Mouse (Mus musculus): ENCODE results near the gene Ube2r2.
A peak's percentile ranks its signal among the peaks of the same experiment; 100 is the strongest.

Gene Ube2r2

DNA sequence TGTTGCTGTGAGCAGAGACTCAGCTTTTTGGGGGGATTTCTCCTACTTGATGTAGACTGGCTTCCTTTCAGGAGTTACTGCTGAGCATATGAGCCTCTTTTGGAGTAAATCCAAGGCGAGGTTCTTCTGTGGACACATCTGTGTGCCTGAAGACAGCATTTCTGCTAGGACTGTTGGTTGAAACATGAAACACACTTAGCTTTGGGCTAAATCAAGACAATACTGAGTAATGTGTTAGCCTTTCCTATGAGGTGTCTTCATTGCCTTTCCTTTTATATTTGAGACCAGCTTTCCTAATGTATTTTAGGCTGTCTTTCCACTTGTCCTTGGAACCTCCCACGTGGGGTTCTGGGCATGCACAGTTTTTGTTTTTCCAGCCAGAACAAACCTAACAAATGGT, 39.1 kb downstream of the Ube2r2 start:
- no peak for DNase-seq (ENCODE audit: low spot score in 2 of 2)

DNA sequence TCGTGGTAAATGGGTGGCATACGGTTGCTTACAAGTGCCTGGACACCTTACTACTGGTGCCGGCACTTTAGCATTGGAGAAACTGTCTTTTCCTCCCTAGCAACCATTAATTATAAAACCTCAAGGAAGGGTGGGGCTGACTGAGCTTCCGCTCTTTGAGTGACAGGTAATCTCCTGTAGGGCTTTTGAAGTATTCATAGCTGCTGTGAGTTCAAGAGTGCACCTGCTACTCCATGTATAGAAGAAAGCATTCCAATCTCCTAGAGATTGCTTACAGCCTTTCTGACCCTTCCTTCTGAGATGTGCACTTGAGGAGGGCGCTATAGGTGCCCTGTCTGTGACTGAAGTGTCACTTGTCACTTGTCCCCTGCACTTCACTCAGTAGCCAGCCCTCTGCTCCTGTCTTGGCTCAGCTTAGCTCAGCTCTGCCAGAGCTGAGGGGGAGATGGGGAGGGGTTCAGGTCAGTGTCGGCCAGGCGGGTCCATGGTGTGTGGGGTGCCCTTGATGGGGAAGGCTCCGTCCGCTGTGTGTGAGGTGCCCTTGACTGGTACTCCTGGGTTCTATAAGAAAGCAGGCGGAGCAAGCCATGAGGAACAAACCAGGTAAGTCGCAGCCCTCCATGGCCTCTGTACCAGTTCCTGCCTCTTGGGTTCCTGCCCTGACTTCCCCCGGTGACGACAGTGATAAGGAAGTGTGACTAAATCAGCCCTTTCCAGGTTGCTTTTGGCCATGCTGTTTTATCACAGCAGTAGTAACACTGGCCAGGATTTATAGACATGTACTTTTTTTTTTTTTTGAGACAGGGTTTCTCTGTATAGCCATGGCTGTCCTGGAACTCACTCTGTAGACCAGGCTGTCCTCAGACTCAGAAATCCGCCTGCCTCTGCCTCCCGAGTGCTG, 44.5 kb downstream of the Ube2r2 start:
- DNase-seq (ENCODE audit: low spot score in 2 of 2), result no peak

DNA sequence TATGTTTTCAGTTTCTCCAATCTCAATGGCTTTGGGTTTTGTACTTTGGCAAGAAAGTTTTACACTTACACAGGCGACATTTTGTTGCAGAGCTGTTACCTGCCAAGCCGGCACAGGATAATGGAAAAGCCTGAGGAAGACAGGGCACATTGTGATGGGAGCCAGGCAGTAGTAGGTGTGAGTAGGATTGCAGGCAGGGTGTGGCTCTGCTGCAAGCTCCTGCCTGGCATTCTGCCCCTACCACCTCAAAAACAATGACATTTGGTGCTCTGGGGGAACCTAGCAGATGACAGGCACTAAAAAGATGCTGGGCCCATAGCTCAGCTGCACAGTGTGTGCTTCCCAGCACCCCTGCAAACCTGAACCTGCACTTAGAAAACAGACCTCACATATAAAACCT, 54.3 kb downstream of the Ube2r2 start:
- DNase-seq (ENCODE audit: low spot score in 2 of 2), result no peak

DNA sequence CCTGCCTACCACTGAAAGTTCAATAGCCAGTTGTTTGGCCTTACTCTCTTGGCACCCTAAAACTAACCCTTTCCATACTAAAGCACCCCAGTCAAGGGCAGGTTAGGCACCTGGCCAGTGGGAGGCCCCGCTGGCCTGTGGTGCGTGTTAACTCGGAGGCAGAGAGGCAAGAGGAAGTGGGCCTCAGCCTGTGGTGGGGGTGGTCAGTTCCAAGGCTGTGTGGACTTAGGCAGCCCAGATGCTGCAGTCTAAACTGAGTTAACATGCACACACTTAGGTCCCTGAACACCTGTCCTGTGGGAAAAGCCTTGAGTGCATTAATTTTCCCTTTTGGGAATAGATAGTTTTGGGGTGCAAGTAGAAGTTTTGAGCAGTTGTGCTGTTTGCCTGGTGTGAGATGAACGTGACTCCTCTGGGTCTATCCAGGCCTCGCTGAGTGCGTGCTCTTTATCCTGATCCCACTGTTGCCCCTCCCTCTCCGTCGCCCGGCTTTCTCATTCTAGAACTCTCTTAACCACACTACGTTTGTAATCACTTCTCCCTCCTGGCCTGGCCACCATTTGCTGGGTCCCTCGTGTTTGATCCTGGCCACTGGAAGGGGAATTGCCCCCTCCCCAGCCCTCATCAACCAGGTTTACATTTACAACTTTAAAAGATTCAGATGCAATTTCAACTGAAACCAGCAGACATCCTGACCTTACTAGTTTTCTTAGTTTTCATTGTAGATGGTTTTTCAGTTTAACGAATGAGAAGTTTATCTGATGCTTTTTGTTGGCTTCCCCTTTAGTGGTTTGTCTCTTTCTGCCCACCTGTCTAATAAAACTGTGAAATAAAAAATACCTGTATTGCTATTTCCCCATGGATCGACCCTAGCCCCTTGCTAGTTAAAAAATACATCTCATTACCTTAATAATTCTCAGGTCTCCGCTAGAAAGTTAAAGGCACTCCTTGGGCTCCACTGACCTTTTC, 57.3 kb downstream of the Ube2r2 start:
- no peak for DNase-seq (ENCODE audit: low spot score in 2 of 2)

DNA sequence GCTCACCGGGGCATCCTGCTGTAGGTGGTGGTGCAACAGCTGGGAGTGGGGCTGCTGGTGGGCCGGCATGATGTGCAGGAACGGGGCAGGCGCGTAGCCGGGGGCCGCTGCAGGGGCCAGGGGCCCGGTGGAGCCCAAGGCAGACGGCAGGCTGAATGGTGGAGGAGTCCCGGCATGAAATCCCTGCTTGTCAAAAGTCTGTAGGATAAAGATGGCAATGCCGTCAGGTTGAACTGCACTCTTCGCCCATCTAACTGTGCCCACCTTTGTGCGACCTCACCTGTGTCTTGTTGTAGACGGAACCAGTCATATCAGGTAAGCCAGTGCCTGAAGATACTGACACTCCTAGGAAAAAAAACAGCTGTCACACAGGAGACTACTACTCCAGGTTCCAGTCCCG, 59.8 kb downstream of the Ube2r2 start:
- no peak for DNase-seq (ENCODE audit: low spot score in 2 of 2)

DNA sequence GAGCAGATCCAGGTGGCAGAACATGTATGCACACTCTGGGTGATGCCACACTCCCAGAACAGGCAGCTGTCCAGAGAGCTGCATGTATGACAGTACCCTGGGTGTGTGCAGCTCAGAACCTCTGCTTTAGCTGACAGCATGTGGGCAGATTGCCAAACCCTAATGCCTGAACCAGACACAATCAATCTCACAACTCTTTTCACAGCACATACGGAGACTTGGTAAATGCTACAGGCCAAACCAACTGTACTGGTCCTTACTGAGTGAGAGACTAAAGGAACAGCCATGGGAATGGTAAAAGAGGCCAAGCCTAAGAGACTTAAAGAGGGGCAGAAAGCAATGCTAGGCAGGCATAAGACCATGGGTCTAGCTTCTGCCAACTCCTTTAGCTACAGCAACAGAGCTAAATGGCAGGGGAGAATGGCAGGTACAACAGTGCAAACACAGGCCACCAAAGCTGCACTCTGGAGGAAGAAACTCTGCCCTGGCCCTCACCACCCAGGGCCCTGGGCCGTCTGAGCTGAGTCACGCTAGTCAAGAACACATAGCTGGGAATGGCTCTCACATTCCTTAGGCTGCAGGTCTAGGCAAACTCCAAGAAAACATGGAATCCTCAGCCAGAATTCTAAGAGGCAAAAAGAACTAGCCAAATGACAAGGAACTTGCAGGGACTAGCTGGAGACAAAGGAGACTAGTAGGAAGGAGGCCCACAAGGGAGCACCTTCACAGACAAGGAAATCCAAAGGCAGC, 61.5 kb downstream of the Ube2r2 start:
- no peak for DNase-seq (ENCODE audit: low spot score in 2 of 2)

DNA sequence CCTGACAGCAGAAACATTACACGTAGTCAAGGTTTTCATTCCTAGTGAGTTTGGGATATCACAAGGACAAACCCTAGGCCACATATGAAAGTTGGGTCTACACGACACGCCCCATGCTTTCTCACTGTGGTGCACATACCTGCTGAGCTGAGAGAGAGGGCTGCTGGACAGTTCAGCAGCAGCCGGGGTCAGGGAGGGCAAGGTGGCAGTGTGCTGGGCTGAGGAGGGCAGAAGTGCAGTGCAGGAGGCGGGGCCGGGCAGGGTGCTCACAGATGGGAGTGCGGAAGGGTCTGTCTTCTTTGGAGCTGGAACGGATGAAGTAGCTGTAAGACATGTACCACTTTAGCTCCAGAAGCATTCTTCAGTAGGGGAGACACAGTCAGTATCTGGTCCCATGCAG, 66.6 kb downstream of the Ube2r2 start:
- DNase-seq (ENCODE audit: low spot score in 2 of 2), result no peak

DNA sequence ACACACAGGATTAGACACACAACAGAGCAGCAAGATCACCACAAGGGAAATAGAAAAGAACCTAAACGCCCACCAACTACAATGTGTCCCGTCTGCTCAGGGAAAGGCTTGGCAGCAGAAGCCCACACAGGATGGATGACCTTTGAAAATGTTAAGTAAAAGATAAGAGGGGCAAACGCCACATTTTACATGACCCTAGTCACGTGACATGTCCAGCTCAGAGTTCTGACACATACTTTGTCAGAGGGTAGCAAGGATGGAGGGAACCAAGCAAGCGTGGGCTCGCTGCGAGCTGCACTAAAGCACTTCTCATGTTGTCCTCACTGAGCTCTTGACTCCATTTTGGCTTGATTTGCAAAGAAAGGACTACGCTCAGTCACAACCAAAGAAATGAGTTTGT, 70.2 kb downstream of the Ube2r2 start:
- DNase-seq (ENCODE audit: low spot score in 2 of 2), result no peak

DNA sequence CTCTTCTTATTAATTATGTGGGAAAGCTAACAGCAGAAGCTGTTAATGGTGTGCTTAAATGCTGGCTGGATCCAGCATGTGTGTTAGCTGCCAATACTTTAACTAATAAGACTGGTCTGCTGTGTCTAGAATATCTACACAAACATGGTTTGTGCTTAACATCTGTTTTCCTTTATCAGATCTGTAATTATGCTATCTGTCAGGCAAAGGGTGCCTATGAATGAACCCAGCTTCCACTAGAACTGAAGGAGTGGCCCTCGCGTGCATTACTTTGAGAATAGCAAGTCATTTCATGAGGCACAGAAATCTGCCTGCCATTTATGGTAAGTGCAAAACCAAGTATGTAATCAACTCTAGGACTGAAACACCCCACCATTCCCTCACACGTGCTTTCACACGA, 72.5 kb downstream of the Ube2r2 start:
- no peak for DNase-seq (ENCODE audit: low spot score in 2 of 2)

DNA sequence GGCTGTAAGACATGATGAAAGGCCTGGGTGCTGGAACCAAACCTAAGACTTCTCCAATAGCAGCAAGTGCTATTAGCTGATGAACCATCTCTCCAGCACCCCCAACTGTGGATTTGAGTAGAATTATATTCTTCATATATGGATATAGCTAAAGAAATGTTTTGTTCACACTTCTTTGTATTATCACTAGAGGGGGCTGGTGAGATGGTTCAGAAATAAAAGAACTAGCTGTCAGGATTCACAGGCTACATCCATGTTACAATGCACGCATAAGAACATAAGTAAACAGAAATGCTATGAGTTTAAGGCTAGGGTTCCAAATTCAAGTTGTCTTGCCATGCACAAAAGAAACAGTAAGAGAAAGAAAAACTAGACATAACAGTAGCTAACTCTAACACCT, 89.9 kb downstream of the Ube2r2 start:
- no peak for DNase-seq (ENCODE audit: low spot score in 2 of 2)

DNA sequence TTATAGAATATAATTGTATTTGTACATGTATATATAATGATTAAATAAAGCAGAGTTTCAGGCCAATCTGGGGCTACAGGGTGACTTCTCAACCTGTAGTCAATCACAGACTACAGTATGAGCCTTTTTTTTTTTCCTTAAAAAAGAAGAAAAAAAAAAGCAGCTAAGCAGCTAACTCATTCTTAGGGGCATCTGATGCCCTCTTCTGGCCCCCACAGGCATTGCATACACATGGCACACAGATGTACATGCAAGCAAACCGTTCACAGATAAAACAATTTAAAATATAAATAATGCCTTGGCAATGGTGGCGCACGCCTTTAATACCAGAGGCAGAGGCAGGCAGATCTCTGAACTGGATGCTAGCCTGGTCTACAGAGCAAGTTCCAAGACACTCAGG, 90.8 kb downstream of the Ube2r2 start:
- peak; percentile 17 to 41 for DNase-seq (ENCODE audit: low spot score in 2 of 2)

DNA sequence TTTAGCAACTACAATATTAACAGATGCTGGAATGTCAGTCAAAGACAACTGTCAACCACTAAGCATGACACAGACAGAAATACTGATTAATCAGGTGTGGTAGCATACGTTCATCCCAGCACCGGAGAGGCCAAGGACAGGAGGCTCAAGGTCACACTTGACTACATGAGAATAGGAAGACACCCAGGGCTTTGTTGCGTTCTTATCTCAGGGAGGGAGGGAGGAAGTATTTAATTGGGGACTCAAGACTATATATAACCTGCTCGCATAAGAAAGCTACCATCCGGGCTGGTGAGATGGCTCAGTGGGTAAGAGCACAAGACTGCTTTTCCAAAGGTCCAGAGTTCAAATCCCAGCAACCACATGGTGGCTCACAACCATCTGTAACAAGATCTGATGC, 100.1 kb downstream of the Ube2r2 start:
- no peak for DNase-seq (ENCODE audit: low spot score in 2 of 2)

DNA sequence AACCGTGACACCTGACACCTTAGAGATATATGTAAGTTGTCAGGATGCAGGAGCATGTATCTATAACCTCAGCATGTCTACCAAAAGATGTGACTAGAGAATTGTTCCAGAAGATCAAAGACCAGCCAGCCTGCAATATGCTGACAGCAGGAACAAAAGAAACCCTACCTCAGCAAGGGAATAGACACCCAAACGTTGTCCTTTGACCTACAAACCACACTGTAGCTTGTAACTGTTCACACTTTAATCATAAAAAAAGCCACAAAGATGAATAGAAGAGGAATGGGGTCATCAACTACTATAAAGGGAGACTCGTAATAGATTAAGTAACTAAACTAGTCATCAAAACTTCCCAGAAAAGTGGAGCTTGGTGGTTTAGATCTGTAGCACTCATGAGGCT, 105.4 kb downstream of the Ube2r2 start:
- DNase-seq (ENCODE audit: low spot score in 2 of 2), result no peak

Data from frontal cortex, postnatal 10 days (tissue).